Mouse (Mus musculus) ES-Bruce4 (cell line): ENCODE data around the gene Cyp2c50.
"Not testable (repeated sequence)": the region's sequence is repeated elsewhere in the genome, so short reads cannot be mapped to it uniquely, and the experiment has no call there.

ENCODE experiments used
- CTCF ChIP-seq: IDR thresholded peaks from one replicate; pipeline ENCODE4 v1.8.1; 2011; ENCODE audit warnings: low read depth, low read length
- EP300 ChIP-seq: IDR thresholded peaks from 2 replicates; pipeline ENCODE4 v1.6.1; 2011; ENCODE audit warnings: low read depth, low read length; ENCODE audit not compliant: insufficient read depth
- POLR2A ChIP-seq: IDR thresholded peaks from one replicate; pipeline ENCODE4 v1.8.1; 2011; ENCODE audit warnings: low read length; ENCODE audit not compliant: insufficient read depth

DNA sequence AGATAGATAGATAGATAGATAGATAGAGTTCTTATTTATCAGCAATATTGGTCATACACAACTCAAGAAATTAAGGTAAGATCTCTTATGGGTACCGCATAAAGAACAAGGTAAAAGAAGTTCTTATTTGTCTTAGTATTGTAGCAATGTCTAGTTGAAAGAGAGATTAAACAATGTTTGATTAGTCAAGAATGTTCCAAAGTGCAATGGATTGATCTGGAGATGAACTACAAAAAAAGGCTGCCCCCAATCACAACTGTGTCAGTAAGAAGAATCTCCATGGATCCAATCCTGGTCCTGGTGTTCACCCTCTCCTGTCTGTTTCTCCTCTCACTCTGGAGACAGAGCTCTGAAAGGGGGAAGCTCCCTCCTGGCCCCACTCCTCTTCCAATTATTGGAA is at the start of gene Cyp2c50:
- not testable (repeated sequence) for TF ChIP-seq CTCF, POLR2A, EP300
